Mouse (Mus musculus): ENCODE measurements at regions not wholly inside any gene's neighbourhood (a gene's known extent, or its start where the extent isn't known, plus 50 kb on each side); places are given as distances from the start of the nearest gene placed in this dataset.

GRCm38 (mm10) chr10:118720630-118721029 lies 149.4 kb downstream of the Dyrk2 start:
- TF ChIP-seq CTCF (IDR thresholded peaks at IDR 0.05; ENCODE audit: low read depth) (no peak), EP300 (IDR thresholded peaks at IDR 0.05; ENCODE audit: low read depth) (no peak)
